Mouse (Mus musculus): ENCODE data around the gene Fmnl1. TPM values are rescaled to one million over a fixed set of nuclear protein-coding genes. Genes with fewer than 3 reads are reported as not detected.
A peak's percentile ranks its signal among the peaks of the same experiment; 100 is the strongest.

The Fmnl1 gene
- total and polyA plus RNA-seq, 2 experiments from 2014 or later: 6.9 to 15.5 TPM

DNA sequence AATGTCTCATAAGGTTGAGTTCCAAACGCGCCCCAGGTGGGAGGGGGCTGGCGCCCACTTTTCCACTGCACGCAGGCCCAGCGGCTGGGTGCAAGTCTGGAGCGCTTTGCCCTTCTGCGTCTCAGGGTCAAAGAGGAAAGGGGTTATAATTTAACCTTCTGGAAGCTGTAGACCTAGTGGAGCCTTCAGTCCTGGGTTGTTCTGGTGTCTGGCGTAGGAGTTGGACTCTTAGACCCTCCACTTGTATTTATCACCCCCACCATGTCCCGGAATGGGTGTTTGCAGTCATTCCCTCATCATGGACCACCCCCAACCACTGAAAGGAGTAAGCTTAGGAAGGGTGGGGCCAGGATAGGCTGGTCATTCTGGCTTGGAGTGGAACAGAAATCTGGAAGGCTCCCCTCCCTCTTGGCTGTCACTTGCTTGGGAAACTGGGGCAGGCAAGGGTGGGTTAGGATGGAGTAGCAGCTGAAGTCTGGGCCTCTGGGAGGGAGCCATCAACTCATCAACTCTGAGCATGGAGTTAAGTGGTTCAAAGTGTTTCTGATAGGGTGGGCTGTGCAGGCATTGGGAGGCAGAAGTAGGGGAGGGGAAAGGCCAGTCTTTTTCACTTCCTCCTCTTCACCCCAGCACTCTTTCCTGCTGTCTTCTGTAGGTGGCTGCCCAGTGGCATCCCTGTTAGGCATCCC is 940 bp downstream of the Fmnl1 start:
- Histone ChIP-seq H3K27me3 (ENCODE audit: insufficient read depth, low read length) (no peaks in the 10 kb centered on the region), H3K36me3 (ENCODE audit: insufficient read depth, low read length) (no peaks in the 10 kb centered on the region), H3K9me3 (ENCODE audit: low read length) (no peaks in the 10 kb centered on the region), H3K4me1 (ENCODE audit: insufficient read depth, low read length) (peaks cover 6% of the 10 kb centered on the region), H3K27ac (no peak overlapping the region), H3K4me3 (ENCODE audit: low read length) (peak overlapping the region; percentile 74), H3K4me2 (ENCODE audit: low read depth, low read length) (peak overlapping the region; percentile 86), H3K9ac (replicated peaks; ENCODE audit: low read length) (peak overlapping the region; percentile 84)
- 50% methylated on average over 9 of the region's 9 CpGs for WGBS
- ATAC-seq: no peak
- no peak for DNase-seq (ENCODE audit: low spot score)
- TF ChIP-seq CTCF (IDR thresholded peaks at IDR 0.05; ENCODE audit: low read depth): no peak

- H3K27me3 ChIP-seq (ENCODE audit: insufficient read depth, low read length): no peaks in the 10 kb centered on the region
Measured at GRCm38 (mm10) chr11:103172392-103173040, 1.6 kb downstream of the Fmnl1 start.

DNA sequence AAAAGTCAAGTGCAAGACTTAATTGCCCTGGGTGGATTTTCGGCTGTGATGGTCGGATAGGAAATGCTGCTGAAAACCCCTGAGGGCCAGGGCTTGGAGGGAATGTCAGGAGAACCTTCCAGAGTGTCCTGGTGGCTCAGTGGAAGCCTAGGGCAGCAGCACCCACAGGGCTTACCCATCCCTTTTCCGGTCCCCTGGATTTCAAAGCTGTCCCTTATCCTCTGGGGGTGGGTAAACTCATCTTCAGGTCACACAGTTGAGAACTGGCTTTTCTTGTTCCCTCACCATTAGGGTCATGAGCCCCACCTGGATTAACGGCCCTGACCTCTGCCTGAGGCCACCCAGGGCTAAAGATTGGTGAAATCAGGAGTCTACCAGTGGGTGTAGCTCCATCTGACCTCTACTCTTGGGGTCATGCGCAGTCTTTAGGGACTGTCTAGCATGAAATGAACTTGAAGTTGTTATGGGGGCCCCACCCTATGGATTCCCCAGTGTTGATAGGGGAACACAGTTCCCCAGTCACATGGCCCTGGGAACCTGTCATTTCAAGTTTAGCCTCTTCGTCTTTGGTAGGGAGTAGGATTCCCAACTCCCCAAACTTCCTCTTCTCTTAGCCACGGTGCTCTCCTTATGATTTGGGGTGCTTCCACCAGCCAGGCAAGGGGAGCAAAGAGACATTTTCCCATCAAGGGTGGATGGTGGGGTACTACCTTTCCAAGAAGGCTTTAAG is 2.3 kb downstream of the Fmnl1 start:
- H3K4me2 ChIP-seq (ENCODE audit: low read depth, low read length): peak overlapping the region; percentile 86
- ATAC-seq (no peak), DNase-seq (ENCODE audit: low spot score) (no peak)
- peaks cover 6% of the 10 kb centered on the region for H3K4me1 ChIP-seq (ENCODE audit: insufficient read depth, low read length)
- no peaks in the 10 kb centered on the region for H3K9me3 ChIP-seq (ENCODE audit: low read length)
- 82% methylated on average over 7 of the region's 7 CpGs for WGBS
- H3K9ac ChIP-seq (replicated peaks; ENCODE audit: low read length): no peak overlapping the region
- no peak for TF ChIP-seq CTCF (IDR thresholded peaks at IDR 0.05; ENCODE audit: low read depth)
- no peak overlapping the region for H3K27ac ChIP-seq
- H3K36me3 ChIP-seq (ENCODE audit: insufficient read depth, low read length): no peaks in the 10 kb centered on the region
- H3K4me3 ChIP-seq (ENCODE audit: low read length): no peak overlapping the region
- H3K27me3 ChIP-seq (ENCODE audit: insufficient read depth, low read length): no peaks in the 10 kb centered on the region

More at GRCm38 (mm10) chr11:103172392-103173040, 1.6 kb downstream of the Fmnl1 start:
- H3K4me1 ChIP-seq (ENCODE audit: insufficient read depth, low read length): peaks cover 6% of the 10 kb centered on the region
- H3K9me3 ChIP-seq (ENCODE audit: low read length): no peaks in the 10 kb centered on the region
- peak overlapping the region; percentile 86 for H3K4me2 ChIP-seq (ENCODE audit: low read depth, low read length)
- no peak for TF ChIP-seq CTCF (IDR thresholded peaks at IDR 0.05; ENCODE audit: low read depth)
- no peak overlapping the region for H3K9ac ChIP-seq (replicated peaks; ENCODE audit: low read length)
- ATAC-seq: no peak
- no peaks in the 10 kb centered on the region for H3K36me3 ChIP-seq (ENCODE audit: insufficient read depth, low read length)
- DNase-seq (ENCODE audit: low spot score): no peak
- 69% methylated on average over 6 of the region's 6 CpGs for WGBS
- no peak overlapping the region for H3K27ac ChIP-seq
- H3K4me3 ChIP-seq (ENCODE audit: low read length): peak overlapping the region; percentile 74

DNA sequence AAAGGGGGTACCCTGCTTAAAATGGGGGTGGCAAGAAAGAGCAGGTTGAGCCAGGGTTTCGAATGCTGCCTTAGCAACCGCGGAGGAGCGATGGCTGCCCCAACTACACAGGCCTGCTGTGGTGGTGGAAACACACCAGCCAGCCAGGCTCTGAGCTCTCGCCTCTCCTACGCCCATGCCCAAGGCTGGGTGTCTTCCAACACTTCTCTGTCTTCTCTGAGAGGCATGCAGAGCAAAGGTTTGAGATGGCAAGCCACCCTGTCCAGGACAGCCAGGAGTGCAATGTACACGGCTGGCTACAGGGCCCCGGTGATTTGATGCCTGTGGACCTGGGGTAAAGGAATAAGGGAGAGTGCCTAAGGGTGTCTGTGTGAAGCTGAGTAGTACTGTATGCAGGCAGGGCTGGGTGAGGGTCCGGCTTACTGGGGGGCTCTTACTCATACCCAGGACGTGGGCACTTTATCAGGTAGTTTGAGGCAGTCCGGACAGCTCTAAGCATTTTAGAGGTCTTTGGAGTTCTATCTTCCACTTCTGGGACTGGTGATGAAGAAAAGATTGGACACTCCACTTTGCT is 3.0 kb downstream of the Fmnl1 start:
- Histone ChIP-seq H3K27ac (no peak overlapping the region), H3K9me3 (ENCODE audit: low read length) (no peaks in the 10 kb centered on the region), H3K4me2 (ENCODE audit: low read depth, low read length) (no peak overlapping the region), H3K4me3 (ENCODE audit: low read length) (no peak overlapping the region), H3K27me3 (ENCODE audit: insufficient read depth, low read length) (no peaks in the 10 kb centered on the region), H3K9ac (replicated peaks; ENCODE audit: low read length) (no peak overlapping the region), H3K36me3 (ENCODE audit: insufficient read depth, low read length) (no peaks in the 10 kb centered on the region), H3K4me1 (ENCODE audit: insufficient read depth, low read length) (peaks cover 6% of the 10 kb centered on the region)
- no peak for DNase-seq (ENCODE audit: low spot score)
- TF ChIP-seq CTCF (IDR thresholded peaks at IDR 0.05; ENCODE audit: low read depth): no peak
- WGBS: 93% methylated on average over 11 of the region's 11 CpGs
- ATAC-seq: no peak

- H3K9ac ChIP-seq (replicated peaks; ENCODE audit: low read length): no peak overlapping the region
- TF ChIP-seq CTCF (IDR thresholded peaks at IDR 0.05; ENCODE audit: low read depth): no peak
- DNase-seq (ENCODE audit: low spot score) (no peak), ATAC-seq (no peak)
- no peaks in the 10 kb centered on the region for H3K36me3 ChIP-seq (ENCODE audit: insufficient read depth, low read length)
- no peaks in the 10 kb centered on the region for H3K9me3 ChIP-seq (ENCODE audit: low read length)
- no peaks in the 10 kb centered on the region for H3K27me3 ChIP-seq (ENCODE audit: insufficient read depth, low read length)
- WGBS: 84% methylated on average over 5 of the region's 5 CpGs
- H3K27ac ChIP-seq: no peak overlapping the region
- peaks cover 6% of the 10 kb centered on the region; the same call in 1 of the 2 replicates for H3K4me1 ChIP-seq (ENCODE audit: insufficient read depth, low read length)
- H3K4me3 ChIP-seq (ENCODE audit: low read length): no peak overlapping the region
- no peak overlapping the region for H3K4me2 ChIP-seq (ENCODE audit: low read depth, low read length)
Measured at GRCm38 (mm10) chr11:103174411-103174832, 3.5 kb downstream of the Fmnl1 start.

DNA sequence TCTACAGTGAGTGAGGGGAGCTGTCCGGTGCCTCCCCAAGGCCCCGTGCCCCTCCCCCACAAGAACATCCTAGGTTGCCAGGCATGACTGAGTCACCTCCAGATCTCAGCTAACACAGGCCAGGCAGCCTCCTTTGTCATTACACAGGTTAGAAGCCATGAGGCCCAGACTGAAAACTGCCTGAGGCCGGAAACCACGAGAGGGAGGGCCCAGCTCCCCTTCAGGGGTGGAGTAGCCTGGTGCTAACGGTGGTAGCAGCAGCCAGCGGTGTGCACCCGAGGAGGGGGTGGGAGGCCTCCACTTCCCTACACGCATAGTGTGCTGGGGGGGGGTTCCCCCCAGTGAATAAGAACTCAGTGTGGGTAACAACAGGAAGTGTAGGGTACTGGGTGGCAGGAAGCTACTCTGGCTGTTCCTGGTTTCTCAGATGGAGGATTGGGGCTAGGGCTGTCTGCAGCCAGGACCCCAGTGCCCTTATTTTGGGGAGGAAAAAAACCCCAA is 4.0 kb downstream of the Fmnl1 start:
- no peak for TF ChIP-seq CTCF (IDR thresholded peaks at IDR 0.05; ENCODE audit: low read depth)
- no peak overlapping the region for H3K27ac ChIP-seq
- H3K4me1 ChIP-seq (ENCODE audit: insufficient read depth, low read length): peaks cover 6% of the 10 kb centered on the region; the same call in 1 of the 2 replicates
- H3K9ac ChIP-seq (replicated peaks; ENCODE audit: low read length): no peak overlapping the region
- H3K36me3 ChIP-seq (ENCODE audit: insufficient read depth, low read length): no peaks in the 10 kb centered on the region
- H3K27me3 ChIP-seq (ENCODE audit: insufficient read depth, low read length): no peaks in the 10 kb centered on the region
- no peak for DNase-seq (ENCODE audit: low spot score)
- 56% methylated on average over 8 of the region's 8 CpGs for WGBS
- H3K4me2 ChIP-seq (ENCODE audit: low read depth, low read length): no peak overlapping the region
- no peak for ATAC-seq
- no peak overlapping the region for H3K4me3 ChIP-seq (ENCODE audit: low read length)
- no peaks in the 10 kb centered on the region for H3K9me3 ChIP-seq (ENCODE audit: low read length)
